Mouse (Mus musculus) hindbrain, postnatal 0 days (tissue): ENCODE data around the gene Gm10837. TPM values are rescaled to one million over a fixed set of nuclear protein-coding genes. Genes with fewer than 3 reads are reported as not detected.

ENCODE experiments used
- ATAC-seq: fragments of 200-750 bp; cut with Nextera tagmentation; 2 replicates; pipeline ENCODE4 v1.8.0; 2017; ENCODE audit warnings: mild to moderate bottlenecking, moderate TSS enrichment, moderate library complexity
- DNase-seq: peaks from one replicate; pipeline ENCODE4 v3.0.0-alpha.2; 2015; ENCODE audit warnings: low spot score
- H3K27ac ChIP-seq: fragments of 300-500 bp; sonication (generic); 2 replicates; pipeline ENCODE4 v1.5.1; 2014; ENCODE audit warnings: mild to moderate bottlenecking
- H3K27me3 ChIP-seq: fragments of 300-500 bp; sonication (generic); 2 replicates; pipeline ENCODE4 v1.6.1; 2014; ENCODE audit warnings: low read length, mixed read lengths; ENCODE audit not compliant: insufficient read depth
- H3K36me3 ChIP-seq: fragments of 300-500 bp; sonication (generic); 2 replicates; pipeline ENCODE4 v1.6.1; 2014; ENCODE audit warnings: low read length, mixed read lengths; ENCODE audit not compliant: insufficient read depth
- H3K4me1 ChIP-seq: fragments of 300-500 bp; sonication (generic); 2 replicates; pipeline ENCODE4 v1.6.1; 2014; ENCODE audit warnings: antibody characterized with exemption, low read length, mixed read lengths; ENCODE audit not compliant: insufficient read depth
- H3K4me2 ChIP-seq: fragments of 300-500 bp; sonication (generic); 2 replicates; pipeline ENCODE4 v1.6.1; 2014; ENCODE audit warnings: low read depth, mild to moderate bottlenecking, low read length, moderate library complexity, mixed read lengths
- H3K4me3 ChIP-seq: fragments of 300-500 bp; sonication (generic); 2 replicates; pipeline ENCODE4 v1.5.1; 2014; ENCODE audit warnings: low read length
- H3K9ac ChIP-seq: fragments of 300-500 bp; sonication (generic); replicated peaks from 2 replicates; pipeline ENCODE4 v1.6.1; 2014; ENCODE audit warnings: mild to moderate bottlenecking, low read length, moderate library complexity, mixed read lengths
- H3K9me3 ChIP-seq: fragments of 300-500 bp; sonication (generic); 2 replicates; pipeline ENCODE4 v1.6.1; 2016; ENCODE audit warnings: low read length, mixed read lengths
- CTCF ChIP-seq: IDR thresholded peaks from 2 replicates; pipeline ENCODE4 v1.5.1; 2016; ENCODE audit warnings: antibody characterized with exemption, control low read depth, low read depth
- WGBS: fragments of 180-500 bp; shearing (Covaris S2); extraction: QIAGEN DNeasy Blood & Tissue Kit; methylation state at CpG from one replicate; pipeline ENCODE4 v1.1.7; 2014; 5-methylcytosine and 5-hydroxymethylcytosine counted together
- polyA plus RNA-seq: library from polyadenylated mRNA; unstranded; fragments of >200 nt; fragmentation: Nextera tagmentation; extraction: Ambion mirVana; gene quantifications from 2 replicates; pipeline ENCODE4 v1.2.1, GENCODE M21; 2015
- total RNA-seq: library from RNA; depleted of rRNA; stranded (reverse); fragments of >200 nt; gene quantifications from 2 replicates; pipeline ENCODE4 v1.2.3, GENCODE M21; 2014

The Gm10837 gene
- total and polyA plus RNA-seq, 2 experiments from 2014 or later = 1.4 to 4.7 TPM

GRCm38 (mm10) chr14:122484458-122484843 lies 5.9 kb upstream of the Gm10837 start:
- H3K4me1 ChIP-seq = no peaks in the 10 kb centered on the region
- H3K36me3 ChIP-seq = no peaks in the 10 kb centered on the region
- H3K9ac ChIP-seq = peak overlapping the region; percentile 89
- peak; percentile 24; the same call in 1 of the 2 replicates for ATAC-seq
- TF ChIP-seq CTCF = no peak
- H3K27me3 ChIP-seq = 0 out of 2 replicates have a peak, but pooled peaks cover 3% of the 10 kb centered on the region
- H3K4me3 ChIP-seq = peak overlapping the region; percentile 60
- DNase-seq = no peak
- peak overlapping the region; percentile 89 for H3K27ac ChIP-seq
- no peaks in the 10 kb centered on the region for H3K9me3 ChIP-seq
- WGBS = 13% methylated on average over 4 of the region's 4 CpGs
- peak overlapping the region; percentile 68 for H3K4me2 ChIP-seq

- 9% methylated on average over 23 of the region's 24 CpGs for WGBS
- Histone ChIP-seq H3K4me3 (peak overlapping the region; percentile 60), H3K4me1 (no peaks in the 10 kb centered on the region), H3K9ac (peak overlapping the region; percentile 89), H3K9me3 (no peaks in the 10 kb centered on the region), H3K36me3 (no peaks in the 10 kb centered on the region), H3K4me2 (peak overlapping the region; percentile 68), H3K27me3 (0 out of 2 replicates have a peak, but pooled peaks cover 3% of the 10 kb centered on the region), H3K27ac (peak overlapping the region; percentile 89)
- ATAC-seq (peak; percentile 72), DNase-seq (peak; percentile 62)
- no peak for TF ChIP-seq CTCF
Observed at GRCm38 (mm10) chr14:122484844-122485551, 5.4 kb upstream of the Gm10837 start.

- Histone ChIP-seq H3K9me3 (no peaks in the 10 kb centered on the region), H3K9ac (peak overlapping the region; percentile 89), H3K36me3 (no peaks in the 10 kb centered on the region), H3K27me3 (0 out of 2 replicates have a peak, but pooled peaks cover 3% of the 10 kb centered on the region), H3K4me3 (peak overlapping the region; percentile 60), H3K27ac (peak overlapping the region; percentile 89), H3K4me1 (no peaks in the 10 kb centered on the region), H3K4me2 (peak overlapping the region; percentile 68)
- DNase-seq = peak; percentile 40
- TF ChIP-seq CTCF = no peak
- WGBS = 8% methylated on average over 12 of the region's 12 CpGs
- ATAC-seq = no peak
Observed at GRCm38 (mm10) chr14:122485635-122486181, 4.7 kb upstream of the Gm10837 start.

- peak overlapping the region; percentile 68 for H3K4me2 ChIP-seq
- H3K36me3 ChIP-seq = no peaks in the 10 kb centered on the region
- H3K9ac ChIP-seq = peak overlapping the region; percentile 89
- 11% methylated on average over 1 of the region's 1 CpGs for WGBS
- no peaks in the 10 kb centered on the region for H3K9me3 ChIP-seq
- DNase-seq (no peak), ATAC-seq (no peak)
- no peaks in the 10 kb centered on the region for H3K4me1 ChIP-seq
- H3K27me3 ChIP-seq = peaks cover 11% of the 10 kb centered on the region; the same call in 1 of the 2 replicates
- no peak overlapping the region for H3K4me3 ChIP-seq
- peak overlapping the region; percentile 42; the same call in 1 of the 2 replicates for H3K27ac ChIP-seq
- no peak for TF ChIP-seq CTCF
Observed at GRCm38 (mm10) chr14:122486611-122487010, 3.8 kb upstream of the Gm10837 start.

- DNase-seq (peak; percentile 23), ATAC-seq (no peak)
- no peak for TF ChIP-seq CTCF
- Histone ChIP-seq H3K9me3 (no peaks in the 10 kb centered on the region), H3K27ac (peak overlapping the region; percentile 69), H3K4me2 (peak overlapping the region; percentile 68), H3K9ac (peak overlapping the region; percentile 51), H3K27me3 (peaks cover 13% of the 10 kb centered on the region; the same call in 1 of the 2 replicates), H3K4me1 (no peaks in the 10 kb centered on the region), H3K36me3 (no peaks in the 10 kb centered on the region), H3K4me3 (peak overlapping the region; percentile 21)
- 16% methylated on average over 5 of the region's 5 CpGs for WGBS
Observed at GRCm38 (mm10) chr14:122487366-122487765, 3.0 kb upstream of the Gm10837 start.

- Histone ChIP-seq H3K9ac (peak overlapping the region; percentile 58), H3K27ac (peak overlapping the region; percentile 91), H3K27me3 (peaks cover 13% of the 10 kb centered on the region; the same call in 1 of the 2 replicates), H3K4me1 (no peaks in the 10 kb centered on the region), H3K4me2 (peak overlapping the region; percentile 61), H3K9me3 (no peaks in the 10 kb centered on the region), H3K36me3 (no peaks in the 10 kb centered on the region), H3K4me3 (peak overlapping the region; percentile 37; the same call in 1 of the 2 replicates)
- peak; percentile 58 for DNase-seq
- TF ChIP-seq CTCF = no peak
- ATAC-seq = no peak
- 2% methylated on average over 5 of the region's 5 CpGs for WGBS
Observed at GRCm38 (mm10) chr14:122489041-122489440, 1.3 kb upstream of the Gm10837 start.
